Mouse (Mus musculus) G1E (cell line): ENCODE results near the gene Shkbp1.

Experiments used
- CTCF ChIP-seq: IDR thresholded peaks from 2 replicates; pipeline ENCODE4 v1.5.1; 2012; ENCODE audit warnings: low read depth, low read length, inconsistent platforms, mixed read lengths
- TAL1 ChIP-seq: conservative IDR thresholded peaks from 2 replicates; pipeline ENCODE4 v1.6.1; 2012; ENCODE audit warnings: low read depth, low read length, inconsistent platforms, mixed read lengths

GRCm38 (mm10) chr7:27357595-27357978 is 1.8 kb upstream of the Shkbp1 start:
- no peak for TF ChIP-seq CTCF
- TF ChIP-seq TAL1 = no peak
